Mouse (Mus musculus) stomach, embryonic 14.5 days (tissue): ENCODE measurements around the gene Arid1a. TPM values are rescaled to one million over a fixed set of nuclear protein-coding genes. Genes with fewer than 3 reads are reported as not detected.
A peak's percentile ranks its signal among the peaks of the same experiment; 100 is the strongest.

Experiments
- ATAC-seq: fragments of 200-750 bp; cut with Nextera tagmentation; 2 replicates; pipeline ENCODE4 v1.8.0; 2017; ENCODE audit warnings: low read depth, moderate TSS enrichment; ENCODE audit not compliant: insufficient number of reproducible peaks, insufficient read depth, low FRiP score
- H3K27ac ChIP-seq: fragments of 300-500 bp; sonication (generic); 2 replicates; pipeline ENCODE4 v1.5.1; 2014; ENCODE audit warnings: mild to moderate bottlenecking, low read length, moderate library complexity, mixed read lengths
- H3K27me3 ChIP-seq: fragments of 300-500 bp; sonication (generic); 2 replicates; pipeline ENCODE4 v1.6.1; 2014; ENCODE audit warnings: low read length, control low read depth, mixed read lengths; ENCODE audit not compliant: control insufficient read depth, insufficient read depth
- H3K36me3 ChIP-seq: fragments of 300-500 bp; sonication (generic); 2 replicates; pipeline ENCODE4 v1.6.1; 2014; ENCODE audit warnings: mild to moderate bottlenecking, control low read depth, low read length, moderate library complexity, mixed read lengths; ENCODE audit not compliant: control insufficient read depth, insufficient read depth
- H3K4me1 ChIP-seq: fragments of 300-500 bp; sonication (generic); 2 replicates; pipeline ENCODE4 v1.6.1; 2014; ENCODE audit warnings: low read length, control low read depth, mixed read lengths; ENCODE audit not compliant: control insufficient read depth, insufficient read depth
- H3K4me2 ChIP-seq: fragments of 300-500 bp; sonication (generic); replicated peaks from 2 replicates; pipeline ENCODE4 v1.6.1; 2014; ENCODE audit warnings: low read depth, low read length, control low read depth
- H3K4me3 ChIP-seq: fragments of 300-500 bp; sonication (generic); 2 replicates; pipeline ENCODE4 v1.5.1; 2014; ENCODE audit warnings: low read depth, low read length, control low read depth
- H3K9ac ChIP-seq: fragments of 300-500 bp; sonication (generic); replicated peaks from 2 replicates; pipeline ENCODE4 v1.6.1; 2014; ENCODE audit warnings: low read depth, mild to moderate bottlenecking, control low read depth, low read length, moderate library complexity, mixed read lengths
- H3K9me3 ChIP-seq: fragments of 300-500 bp; sonication (generic); 2 replicates; pipeline ENCODE4 v1.6.1; 2016; ENCODE audit warnings: low read depth, low read length, control low read depth; ENCODE audit not compliant: control insufficient read depth
- WGBS: fragments of 180-500 bp; shearing (Covaris S2); extraction: QIAGEN DNeasy Blood & Tissue Kit; methylation state at CpG from one replicate; pipeline ENCODE4 v1.1.7; 2014; 5-methylcytosine and 5-hydroxymethylcytosine counted together
- polyA plus RNA-seq: library from polyadenylated mRNA; unstranded; fragments of >200 nt; fragmentation: Nextera tagmentation; extraction: Ambion mirVana; gene quantifications from 2 replicates; pipeline ENCODE4 v1.2.1, GENCODE M21; 2014

The Arid1a gene
- polyA plus RNA-seq, 1 experiment from 2014 or later: 49.4 TPM

DNA sequence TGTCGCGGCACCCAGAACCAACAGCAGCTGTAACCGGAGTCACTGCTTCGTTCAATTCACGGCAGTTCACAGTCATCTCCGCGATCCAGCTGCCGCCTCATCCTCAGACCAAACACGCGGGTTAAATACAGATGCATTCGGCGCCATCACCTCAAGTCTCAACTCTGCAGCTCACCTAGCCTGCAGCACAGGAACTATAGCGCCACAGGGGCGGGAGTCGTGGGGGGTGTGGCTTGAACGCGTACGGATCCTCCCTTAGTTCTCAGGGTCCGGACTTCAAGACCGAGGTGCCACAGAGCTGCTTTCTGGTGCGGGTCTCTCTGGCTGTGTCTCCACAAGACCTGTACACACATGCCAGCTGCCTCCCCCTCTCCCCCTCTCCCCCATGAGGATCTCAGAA lies 110.9 kb downstream of the Arid1a start:
- Histone ChIP-seq H3K4me2 (no peak overlapping the region; the same call in 1 of the 2 replicates), H3K4me1 (no peaks in the 10 kb centered on the region), H3K4me3 (no peak overlapping the region), H3K27me3 (no peaks in the 10 kb centered on the region), H3K9me3 (0 out of 2 replicates have a peak, but pooled peaks cover 7% of the 10 kb centered on the region), H3K36me3 (no peaks in the 10 kb centered on the region), H3K27ac (no peak overlapping the region), H3K9ac (no peak overlapping the region)
- WGBS: 41% methylated on average over 21 of the region's 21 CpGs
- no peak for ATAC-seq

- Histone ChIP-seq H3K27ac (no peak overlapping the region), H3K27me3 (no peaks in the 10 kb centered on the region), H3K9ac (no peak overlapping the region)
Measured at GRCm38 (mm10) chr4:133645195-133645594, 111.4 kb downstream of the Arid1a start.

GRCm38 (mm10) chr4:133634043-133634410 lies 122.5 kb downstream of the Arid1a start:
- no peak for ATAC-seq
- Histone ChIP-seq H3K27me3 (no peaks in the 10 kb centered on the region), H3K4me1 (peaks cover 12% of the 10 kb centered on the region; the same call in 1 of the 2 replicates), H3K36me3 (no peaks in the 10 kb centered on the region), H3K4me2 (no peak overlapping the region), H3K4me3 (no peak overlapping the region), H3K27ac (no peak overlapping the region), H3K9me3 (no peaks in the 10 kb centered on the region), H3K9ac (no peak overlapping the region)
- 85% methylated on average over 5 of the region's 5 CpGs for WGBS

More at GRCm38 (mm10) chr4:133645195-133645594, 111.4 kb downstream of the Arid1a start:
- 85% methylated on average over 3 of the region's 3 CpGs for WGBS
- Histone ChIP-seq H3K4me2 (no peak overlapping the region), H3K36me3 (no peaks in the 10 kb centered on the region), H3K9me3 (0 out of 2 replicates have a peak, but pooled peaks cover 7% of the 10 kb centered on the region), H3K4me1 (no peaks in the 10 kb centered on the region), H3K4me3 (no peak overlapping the region)
- no peak for ATAC-seq

GRCm38 (mm10) chr4:133633332-133634042 lies 123.1 kb downstream of the Arid1a start:
- Histone ChIP-seq H3K27ac (0 out of 2 replicates have a peak overlapping the region, but pooled peaks have one; percentile 69), H3K36me3 (no peaks in the 10 kb centered on the region), H3K27me3 (no peaks in the 10 kb centered on the region), H3K4me2 (peak overlapping the region; percentile 58), H3K9ac (peak overlapping the region; percentile 90), H3K4me1 (peaks cover 12% of the 10 kb centered on the region; the same call in 1 of the 2 replicates), H3K4me3 (peak overlapping the region; percentile 73), H3K9me3 (no peaks in the 10 kb centered on the region)
- 8% methylated on average over 40 of the region's 47 CpGs for WGBS
- ATAC-seq: peak; percentile 87

- H3K4me2 ChIP-seq: peak overlapping the region; percentile 58
- peak; percentile 66 for ATAC-seq
- peak overlapping the region; percentile 73 for H3K4me3 ChIP-seq
- peak overlapping the region; percentile 90 for H3K9ac ChIP-seq
- WGBS: 1% methylated on average over 57 of the region's 69 CpGs
- H3K36me3 ChIP-seq: no peaks in the 10 kb centered on the region
- no peaks in the 10 kb centered on the region for H3K9me3 ChIP-seq
- no peaks in the 10 kb centered on the region for H3K27me3 ChIP-seq
- peaks cover 12% of the 10 kb centered on the region; the same call in 1 of the 2 replicates for H3K4me1 ChIP-seq
- peak overlapping the region; percentile 69; the same call in 1 of the 2 replicates for H3K27ac ChIP-seq
Measured at GRCm38 (mm10) chr4:133632483-133633327, 123.9 kb downstream of the Arid1a start.

GRCm38 (mm10) chr4:133631769-133632411 lies 124.7 kb downstream of the Arid1a start:
- Histone ChIP-seq H3K36me3 (peaks cover 2% of the 10 kb centered on the region; the same call in 1 of the 2 replicates), H3K27ac (no peak overlapping the region), H3K27me3 (no peaks in the 10 kb centered on the region), H3K4me1 (peaks cover 12% of the 10 kb centered on the region; the same call in 1 of the 2 replicates), H3K9ac (peak overlapping the region; percentile 90; the same call in 1 of the 2 replicates), H3K4me3 (peak overlapping the region; percentile 73), H3K4me2 (peak overlapping the region; percentile 58), H3K9me3 (no peaks in the 10 kb centered on the region)
- no peak for ATAC-seq
- WGBS: 44% methylated on average over 9 of the region's 9 CpGs

GRCm38 (mm10) chr4:133631071-133631768 lies 125.3 kb downstream of the Arid1a start:
- H3K4me2 ChIP-seq: peak overlapping the region; percentile 58; the same call in 1 of the 2 replicates
- H3K9ac ChIP-seq: no peak overlapping the region
- no peak for ATAC-seq
- no peaks in the 10 kb centered on the region for H3K9me3 ChIP-seq
- peaks cover 7% of the 10 kb centered on the region; the same call in 1 of the 2 replicates for H3K36me3 ChIP-seq
- H3K27ac ChIP-seq: no peak overlapping the region
- no peaks in the 10 kb centered on the region for H3K27me3 ChIP-seq
- H3K4me3 ChIP-seq: no peak overlapping the region
- 81% methylated on average over 14 of the region's 14 CpGs for WGBS
- H3K4me1 ChIP-seq: peaks cover 12% of the 10 kb centered on the region; the same call in 1 of the 2 replicates
